Mouse (Mus musculus): Measurements from ENCODE around the gene Cmtm4.

The Cmtm4 gene

DNA sequence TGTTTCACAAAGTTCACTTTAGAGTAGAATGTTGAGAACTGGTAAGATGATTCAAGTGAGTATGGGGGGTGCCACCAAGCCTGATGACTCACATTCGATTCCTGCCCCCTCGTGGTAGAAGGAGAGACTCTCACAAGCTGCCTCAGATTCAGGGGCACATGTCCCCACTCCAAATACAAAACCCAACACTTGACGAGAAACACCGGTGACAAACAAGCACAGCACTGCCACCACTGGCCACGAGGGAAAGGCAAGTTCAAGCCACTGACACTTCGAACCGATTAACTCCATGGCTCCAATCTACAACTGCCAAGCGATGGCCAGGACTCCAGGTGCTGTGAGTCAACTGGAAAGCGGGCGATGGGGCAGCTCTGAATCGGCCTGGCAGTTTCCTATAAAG lies 21.8 kb downstream of the Cmtm4 start:
- DNase-seq, result peak; percentile 71

DNA sequence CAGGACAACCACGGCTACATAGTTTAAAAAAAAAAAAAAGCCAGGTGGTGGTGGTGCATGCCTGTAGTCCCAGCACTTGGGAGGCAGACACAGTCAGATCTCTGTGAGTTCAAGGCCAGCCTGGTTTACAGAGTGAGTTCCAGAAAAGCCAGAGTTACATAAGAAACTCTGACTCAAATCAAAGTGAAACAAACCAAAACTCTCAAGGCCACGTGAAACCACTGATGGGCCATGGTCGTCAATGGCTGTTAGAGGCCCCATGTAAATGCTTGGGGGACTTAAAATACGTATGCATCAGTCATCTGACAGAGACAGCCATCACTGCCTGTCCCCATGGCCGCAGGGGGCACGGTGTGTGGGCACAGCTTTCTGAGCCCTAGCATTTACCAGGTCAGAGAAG lies 24.5 kb downstream of the Cmtm4 start:
- no peak for DNase-seq

DNA sequence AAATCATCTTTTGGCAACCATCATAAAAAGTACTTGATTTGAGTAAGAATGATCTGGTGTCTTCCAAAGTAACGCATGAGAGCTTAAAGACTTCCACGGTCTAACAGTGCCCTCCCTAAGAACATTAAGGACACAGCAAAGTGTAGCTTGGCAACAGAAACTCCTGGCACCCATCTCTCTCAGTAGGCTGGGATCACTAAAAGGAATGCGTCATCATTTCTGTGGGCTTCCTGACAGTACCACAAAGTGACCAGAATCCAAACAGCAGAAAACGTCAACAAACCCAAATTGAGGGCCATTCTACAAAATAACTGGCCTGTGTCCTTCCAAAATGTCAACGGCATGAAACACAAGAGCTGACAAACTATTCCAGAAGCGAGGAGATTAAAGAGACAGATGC lies 25.5 kb downstream of the Cmtm4 start:
- DNase-seq, result no peak

DNA sequence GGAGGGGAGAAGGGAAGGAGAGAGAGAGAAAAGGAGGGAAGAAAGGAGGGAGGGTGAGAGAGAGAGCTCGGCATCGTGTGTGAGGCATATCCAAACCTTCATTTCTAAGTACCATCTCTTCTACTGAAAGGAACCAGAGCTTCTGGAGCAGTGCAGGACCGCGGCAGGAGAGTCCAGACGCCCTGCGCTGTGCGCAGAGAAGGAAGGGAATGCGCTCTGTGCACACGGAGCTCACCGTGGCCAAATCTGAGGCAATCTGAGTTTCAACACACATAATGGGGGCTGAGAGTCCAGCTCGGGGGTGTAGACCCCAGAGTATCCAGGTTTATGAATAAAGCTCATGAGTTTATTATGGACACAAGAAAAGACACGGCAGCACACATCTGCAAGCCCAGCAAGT lies 26.0 kb downstream of the Cmtm4 start:
- DNase-seq, result no peak

DNA sequence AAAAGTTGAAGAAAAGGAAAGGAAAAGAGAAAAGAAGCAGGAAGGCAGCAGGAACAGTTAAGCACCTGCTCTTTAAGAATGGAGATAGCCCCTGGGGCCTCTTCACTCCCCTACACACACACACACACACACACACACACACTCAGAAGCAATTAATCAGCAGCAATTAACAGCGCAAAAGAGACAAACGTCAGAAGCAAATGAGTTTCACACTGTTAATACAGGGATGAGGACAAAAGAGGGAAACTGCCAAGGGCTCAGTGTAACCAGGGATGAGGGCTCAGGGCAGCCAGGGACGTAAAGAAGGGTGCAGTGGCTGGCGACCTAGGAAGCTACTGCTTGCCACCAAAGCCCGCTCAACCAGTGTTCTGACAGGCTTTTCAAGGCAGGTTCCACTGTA lies 28.2 kb downstream of the Cmtm4 start:
- peak; percentile 93 for DNase-seq

DNA sequence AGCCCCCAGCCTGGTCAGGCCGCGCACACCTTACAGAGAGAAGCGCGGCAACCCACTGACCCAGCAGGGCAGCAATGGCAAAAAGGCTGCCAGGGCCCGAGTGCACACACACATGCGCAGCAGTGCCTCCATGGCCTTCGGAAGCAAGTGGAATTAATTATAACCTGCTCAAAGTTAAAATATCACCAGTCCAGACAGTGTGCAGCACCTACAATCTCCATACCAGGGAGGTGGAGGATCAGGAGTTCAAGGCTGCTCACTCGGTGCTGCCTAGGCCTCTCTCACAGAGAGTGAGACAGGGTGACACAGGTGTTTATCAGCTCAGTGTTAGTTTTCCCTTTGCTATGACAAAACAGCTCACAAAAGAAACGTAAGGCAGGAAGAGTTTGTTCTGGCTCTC lies 29.9 kb downstream of the Cmtm4 start:
- DNase-seq, result no peak

DNA sequence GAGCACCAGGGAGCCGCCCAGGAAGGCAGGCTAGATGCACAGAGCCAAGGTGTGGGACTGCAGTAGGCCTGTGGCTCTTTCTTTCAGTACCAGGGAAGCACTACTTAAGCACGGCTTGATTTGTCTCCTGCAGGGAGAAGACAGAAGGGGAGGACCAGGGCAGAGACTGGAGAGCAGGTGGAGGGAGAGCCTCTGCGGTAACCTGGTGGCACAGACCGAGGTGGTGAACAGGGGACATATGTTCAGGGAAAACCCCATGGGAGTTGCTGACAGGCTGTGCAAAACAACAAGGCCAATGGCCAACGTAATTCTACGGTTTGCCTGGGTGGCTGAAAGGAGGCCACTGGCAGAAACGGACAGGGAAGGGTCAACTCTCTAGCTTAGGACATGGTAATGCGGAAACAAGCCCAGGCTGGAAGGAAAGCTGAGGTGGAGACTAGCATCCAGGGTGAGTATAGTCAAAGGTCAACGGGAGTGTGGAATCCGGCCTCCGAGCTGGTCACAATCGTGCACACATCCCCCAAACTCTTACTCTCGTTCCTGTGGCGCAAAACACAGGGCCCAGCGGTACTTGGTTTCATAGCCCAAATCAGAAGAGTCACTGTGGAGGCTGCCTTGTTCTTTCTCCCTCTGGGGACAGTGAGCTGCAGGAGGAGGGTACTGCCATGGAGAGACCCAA lies 35.7 kb downstream of the Cmtm4 start:
- no peak for DNase-seq

DNA sequence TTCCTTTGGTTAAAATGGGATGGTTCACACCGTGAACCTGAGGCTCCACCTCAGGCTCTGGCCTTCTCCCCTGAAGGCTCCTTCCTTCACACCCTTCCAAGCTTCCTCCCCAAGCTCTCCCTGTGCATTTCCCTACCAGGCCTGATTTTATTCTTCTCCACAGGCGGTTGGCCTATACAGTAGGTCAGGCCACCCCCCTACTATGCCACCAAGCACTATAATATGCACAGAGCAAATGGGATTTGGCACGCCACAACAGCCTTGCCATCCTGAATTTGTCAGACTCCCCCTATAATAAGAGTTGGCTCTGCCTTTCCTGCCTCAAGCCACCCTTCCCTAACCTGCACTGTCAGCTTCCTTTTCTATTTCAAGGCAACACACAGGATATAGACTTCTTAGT lies 37.0 kb downstream of the Cmtm4 start:
- peak; percentile 72 for DNase-seq

DNA sequence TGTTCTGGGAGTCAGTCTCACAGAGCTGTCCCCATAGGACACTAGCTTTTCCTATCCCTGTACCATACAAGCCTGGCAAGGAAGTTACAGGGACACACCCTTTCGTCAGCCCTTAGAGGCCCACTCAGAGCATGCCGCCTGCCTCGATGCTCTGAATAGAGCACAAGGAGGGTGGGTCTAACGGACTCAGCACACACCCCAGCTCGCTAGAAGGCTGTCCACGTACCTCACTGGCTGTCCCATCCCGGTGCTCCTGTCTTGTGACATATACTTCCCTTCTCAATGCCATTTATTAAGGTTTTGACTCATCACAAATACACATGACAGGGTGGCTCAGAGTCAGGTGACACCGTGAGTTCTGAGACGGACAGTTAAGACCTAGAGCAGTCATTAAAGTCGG lies 41.1 kb downstream of the Cmtm4 start:
- DNase-seq, result no peak

DNA sequence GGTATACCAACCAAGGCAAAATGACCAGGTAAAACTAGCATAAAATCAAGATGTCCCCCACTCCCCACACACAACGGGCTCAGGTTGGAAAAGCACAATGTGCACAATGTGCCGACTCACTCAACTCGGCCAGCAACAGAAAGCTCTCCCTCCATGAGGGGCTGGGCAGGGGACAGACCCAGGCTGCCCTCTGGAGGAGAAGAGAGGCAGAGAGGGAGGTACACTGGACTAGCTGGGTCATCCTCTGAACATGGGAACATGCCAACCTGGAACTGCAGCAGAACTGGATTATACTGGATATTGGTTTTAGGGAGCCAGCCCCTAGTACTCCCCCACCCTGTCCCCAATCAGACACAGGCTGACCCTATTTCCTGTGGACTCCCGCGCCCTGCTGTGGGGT lies 42.4 kb downstream of the Cmtm4 start:
- no peak for DNase-seq

DNA sequence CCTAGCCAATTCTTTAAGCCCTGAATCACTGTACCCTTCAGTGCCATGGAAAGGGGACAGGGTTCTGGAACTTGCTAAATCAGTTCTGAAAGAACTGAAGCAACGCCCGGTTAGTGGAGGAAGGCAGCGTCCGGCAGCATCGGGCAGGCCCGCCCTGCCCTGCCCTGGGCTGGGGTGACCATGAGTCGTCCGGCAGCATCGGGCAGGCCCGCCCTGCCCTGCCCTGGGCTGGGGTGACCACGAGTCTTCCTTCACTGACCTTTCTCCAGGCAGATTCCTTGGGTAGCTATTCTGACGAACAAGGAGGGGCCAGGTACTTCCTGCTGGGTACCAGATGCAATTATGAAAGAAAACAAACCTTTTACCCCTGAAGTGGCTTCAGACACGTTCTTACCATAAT lies 45.6 kb downstream of the Cmtm4 start:
- no peak for DNase-seq

DNA sequence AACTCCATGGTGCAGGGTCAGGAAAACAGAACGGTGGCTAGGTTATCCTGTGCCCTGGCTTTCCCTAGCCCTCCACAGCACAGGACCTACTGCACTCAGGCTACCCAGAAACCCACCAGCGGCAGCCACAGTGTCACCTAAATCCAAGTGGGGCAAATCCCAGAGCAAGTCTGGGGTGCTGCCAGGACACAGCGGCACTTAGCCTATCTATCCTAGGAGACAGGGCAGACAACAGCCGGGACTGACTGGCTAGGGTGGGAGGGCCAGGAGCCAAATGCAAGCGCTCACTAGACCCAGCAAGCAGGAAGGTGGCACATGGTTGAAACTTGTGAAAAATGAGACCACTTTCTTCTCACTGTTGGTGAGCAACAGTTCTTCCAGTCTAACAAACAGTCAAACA lies 46.6 kb downstream of the Cmtm4 start:
- DNase-seq, result no peak

DNA sequence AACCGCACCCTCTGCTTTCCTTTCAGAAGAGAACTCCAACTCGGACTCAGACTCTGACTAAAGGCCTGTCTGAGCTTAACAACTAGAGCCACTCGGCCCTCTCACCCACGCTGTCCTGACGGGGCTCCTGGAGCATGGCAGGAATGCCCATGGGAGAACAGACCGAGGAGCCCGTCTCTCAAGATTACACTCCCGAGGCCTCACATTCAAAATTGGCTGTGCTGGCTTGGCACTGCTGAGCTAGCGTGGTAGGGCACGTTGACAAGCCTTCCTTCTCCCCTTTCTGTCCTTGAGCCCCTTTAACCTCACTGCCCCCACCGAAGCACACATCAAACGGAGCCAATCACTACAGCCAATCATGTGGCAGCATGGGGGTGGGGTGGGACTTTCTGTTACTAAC lies 48.9 kb downstream of the Cmtm4 start:
- no peak for DNase-seq

DNA sequence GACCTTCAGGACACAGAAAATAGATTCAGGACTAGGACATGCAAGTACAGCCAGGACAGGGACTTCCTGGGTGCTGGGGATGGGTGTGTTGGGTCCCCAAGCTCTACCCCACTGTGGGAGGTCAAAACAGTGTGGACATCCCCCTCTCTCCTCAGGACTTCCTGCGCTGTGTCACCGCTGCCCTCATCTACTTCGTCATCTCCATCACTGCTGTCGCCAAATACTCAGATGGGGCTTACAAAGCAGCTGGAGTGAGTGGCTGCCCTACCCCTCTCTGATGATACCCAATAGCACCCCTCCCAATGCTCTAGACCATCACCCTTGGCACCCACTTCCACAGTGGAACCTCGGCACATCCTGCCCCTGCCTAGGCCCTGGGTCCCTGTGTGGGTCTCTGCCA lies 51.0 kb downstream of the Cmtm4 start:
- no peak for DNase-seq

DNA sequence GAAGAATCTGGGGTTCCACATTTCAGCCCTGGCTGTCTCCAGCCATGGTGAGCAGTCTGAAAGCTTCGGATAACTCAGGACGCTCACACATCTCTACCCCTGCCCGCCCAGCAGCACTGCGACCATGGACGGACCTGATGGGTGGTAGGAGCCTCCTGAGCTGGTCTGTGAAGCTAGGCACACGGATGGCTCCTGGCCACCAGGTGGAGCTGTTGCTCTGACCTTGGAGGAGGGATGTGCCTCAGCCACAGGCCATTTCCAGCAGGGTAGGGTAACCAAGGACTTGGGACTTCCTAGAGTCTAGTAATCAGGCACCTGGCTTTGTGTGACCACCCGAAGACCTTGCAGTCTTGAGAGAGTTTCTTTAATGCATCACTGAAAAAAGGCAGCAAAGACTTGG lies 51.6 kb downstream of the Cmtm4 start:
- peak; percentile 90 for DNase-seq

DNA sequence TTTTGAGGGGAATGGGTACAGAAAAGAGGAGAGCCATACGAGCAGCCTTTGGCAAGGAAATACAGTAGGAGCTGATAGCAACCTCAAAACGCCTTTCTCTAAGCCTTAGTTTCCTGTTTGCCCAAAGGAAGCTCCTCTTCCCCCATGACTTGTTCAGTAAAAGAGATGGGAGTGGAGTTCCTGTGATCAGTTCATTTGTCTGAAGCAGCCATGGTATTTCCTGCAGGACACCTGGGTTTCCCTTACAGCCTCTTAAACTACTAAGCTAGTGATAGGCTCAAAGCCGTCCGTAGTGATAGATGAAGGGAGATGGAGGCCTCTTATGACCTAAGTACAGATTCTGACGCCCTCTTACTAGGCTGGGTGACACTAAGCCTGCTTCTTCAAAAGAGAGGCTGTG lies 53.2 kb downstream of the Cmtm4 start:
- no peak for DNase-seq

DNA sequence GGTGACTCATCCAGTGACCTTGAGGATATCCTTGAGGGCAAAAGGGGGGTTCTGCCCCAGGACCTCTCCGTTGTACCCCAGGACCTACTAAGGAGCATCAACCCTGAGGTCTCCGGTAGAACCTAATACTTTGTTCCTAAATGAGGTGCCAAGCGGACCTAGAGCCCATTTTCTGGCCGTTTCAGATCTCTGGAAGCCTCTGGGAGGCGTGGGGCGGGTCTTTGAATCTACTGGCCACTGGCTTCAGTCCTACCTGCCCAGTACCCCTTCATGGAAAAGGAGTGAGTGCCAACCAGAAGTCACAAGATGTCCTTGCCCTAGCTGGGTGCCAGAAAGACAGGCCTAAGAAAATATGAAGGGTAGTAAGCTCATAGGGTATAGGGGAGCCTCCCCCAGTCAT lies 53.9 kb downstream of the Cmtm4 start:
- DNase-seq, result no peak

DNA sequence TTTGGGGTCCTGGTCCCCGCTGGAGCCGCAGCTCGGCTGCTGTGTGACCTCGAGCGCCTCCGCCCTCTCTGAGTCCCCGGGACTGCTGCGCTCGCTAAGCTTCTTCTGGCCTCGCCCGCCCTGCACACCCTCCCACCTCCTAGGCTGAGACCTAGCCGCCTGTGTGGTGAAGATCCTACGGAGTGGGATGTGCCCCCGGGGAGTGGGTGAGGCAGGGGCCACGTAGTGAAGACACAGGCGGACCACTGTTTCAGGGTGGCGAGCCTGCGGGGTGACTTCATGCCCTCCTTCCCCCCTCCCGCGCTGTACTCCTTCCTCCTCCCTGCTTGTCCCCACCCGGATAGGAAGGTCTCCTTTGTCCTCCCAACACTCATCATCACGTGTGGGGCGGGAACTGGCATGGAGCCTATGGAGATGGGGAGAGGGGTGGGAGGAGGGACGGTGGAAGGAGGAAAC lies 54.5 kb downstream of the Cmtm4 start:
- peak; percentile 93 for DNase-seq

DNA sequence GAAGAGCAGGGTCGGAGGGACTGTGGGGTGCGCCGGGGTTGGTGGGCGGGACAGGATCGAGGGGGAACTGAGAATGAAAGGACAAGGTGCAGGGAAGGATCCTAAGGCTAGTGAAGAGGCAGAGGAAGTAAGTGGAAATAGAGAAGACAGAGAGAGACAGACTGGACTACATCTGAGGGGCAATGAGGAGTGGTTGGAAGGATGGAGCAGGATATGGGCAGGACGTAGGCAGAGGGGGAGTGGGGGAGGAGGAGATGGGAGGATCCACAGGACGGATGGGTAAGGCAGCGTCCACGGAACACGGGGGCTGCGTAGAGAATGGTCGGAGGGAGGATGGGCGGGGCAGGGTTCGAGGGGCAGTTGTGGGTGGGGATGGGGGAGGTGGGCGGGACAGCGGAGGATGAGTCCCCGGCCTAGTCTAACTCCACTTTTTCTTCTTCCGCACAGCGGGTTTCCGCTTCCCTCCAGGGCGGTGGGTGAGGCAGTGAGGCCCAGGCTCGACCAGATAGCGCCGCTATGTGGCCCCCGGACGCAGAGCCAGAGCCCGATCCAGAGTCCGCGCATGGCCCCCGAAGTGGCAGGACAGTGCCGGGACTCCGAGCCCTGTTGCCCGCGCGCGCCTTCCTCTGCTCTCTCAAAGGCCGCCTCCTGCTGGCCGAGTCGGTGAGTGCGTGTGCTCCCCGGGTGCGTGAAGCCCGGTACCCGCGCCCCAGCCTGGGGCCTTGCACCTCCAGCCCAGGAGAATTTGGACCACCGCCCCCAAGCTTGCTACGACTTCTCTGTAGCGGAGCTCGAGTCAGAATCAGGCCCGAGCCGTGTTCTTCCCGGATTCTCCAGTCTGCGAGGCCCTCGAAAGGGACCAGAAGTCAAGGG lies 55.1 kb downstream of the Cmtm4 start:
- DNase-seq, result peak; percentile 83

DNA sequence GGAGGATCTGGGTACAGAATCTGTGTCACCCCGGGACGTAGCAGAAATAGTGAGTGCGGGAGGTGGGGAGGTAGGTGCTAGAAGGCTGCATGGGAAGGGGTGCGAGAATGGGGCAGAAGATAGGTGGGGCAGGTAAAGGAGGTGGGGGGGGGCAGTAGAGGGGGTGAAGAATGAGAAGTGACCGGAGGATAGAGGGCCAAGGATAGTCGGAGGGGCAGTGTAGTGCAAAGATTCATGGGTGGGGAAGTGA lies 55.7 kb downstream of the Cmtm4 start:
- peak; percentile 24 for DNase-seq

DNA sequence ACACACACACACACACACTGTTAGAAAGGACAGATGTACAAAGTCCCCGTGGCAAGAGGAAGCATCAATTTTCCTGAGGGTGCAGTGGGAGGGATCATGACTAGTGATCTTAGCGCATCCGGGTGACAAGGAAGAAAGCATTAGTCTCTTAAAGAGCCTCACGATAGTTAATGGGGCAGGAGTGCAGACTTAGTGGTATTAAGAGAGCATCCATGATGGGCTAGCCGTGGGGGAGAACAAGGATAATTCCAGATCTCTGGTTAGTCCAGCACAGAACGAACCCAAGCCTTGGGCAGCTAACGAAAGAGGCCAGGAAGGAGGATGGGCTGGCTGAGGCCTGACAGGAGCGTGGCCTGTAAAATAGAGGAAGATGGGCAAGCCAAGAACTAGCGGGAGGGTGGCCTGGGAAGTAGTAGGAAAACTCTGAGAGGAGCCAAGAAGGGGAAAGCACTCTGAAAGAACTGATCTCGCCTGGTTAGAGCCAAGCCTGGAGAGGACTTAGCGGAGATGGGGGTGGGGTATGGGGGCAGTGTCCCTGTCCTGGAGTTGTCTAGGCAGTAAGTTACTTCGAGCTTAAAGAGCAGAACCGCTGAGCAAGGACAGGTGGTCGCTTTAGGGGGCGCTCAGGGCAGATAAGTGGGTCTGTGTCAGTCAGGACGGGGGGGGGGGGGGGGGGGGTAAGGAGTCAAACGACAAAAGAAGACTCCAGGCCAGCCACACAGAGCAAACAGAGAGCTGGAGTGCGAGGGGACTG lies 56.2 kb downstream of the Cmtm4 start, which contains the start of gene Cmtm3:
TSS of gene Cmtm3 (plus strand) at position 182 of the 754 bp plus-strand sequence.
- peak; percentile 34 for DNase-seq

DNA sequence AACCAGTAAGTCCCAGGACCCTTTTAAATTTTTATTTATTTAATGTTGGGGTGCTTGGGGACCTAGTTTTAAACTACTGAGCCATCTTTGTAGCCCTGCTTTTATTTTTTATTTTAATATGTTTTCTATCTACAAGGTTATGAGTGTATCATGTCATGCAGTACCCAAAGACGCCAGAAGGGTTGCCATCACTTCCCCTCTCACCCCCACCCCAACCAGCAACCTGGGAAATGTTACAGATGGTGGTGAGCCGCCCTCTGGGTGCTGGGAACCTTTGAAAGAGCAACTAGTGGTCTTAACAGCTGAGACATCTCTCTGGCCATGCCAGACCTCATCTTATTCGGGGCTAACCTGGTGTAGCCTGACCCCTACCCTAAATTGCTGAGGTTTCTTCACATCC lies 57.7 kb downstream of the Cmtm4 start:
- DNase-seq, result peak; percentile 26

DNA sequence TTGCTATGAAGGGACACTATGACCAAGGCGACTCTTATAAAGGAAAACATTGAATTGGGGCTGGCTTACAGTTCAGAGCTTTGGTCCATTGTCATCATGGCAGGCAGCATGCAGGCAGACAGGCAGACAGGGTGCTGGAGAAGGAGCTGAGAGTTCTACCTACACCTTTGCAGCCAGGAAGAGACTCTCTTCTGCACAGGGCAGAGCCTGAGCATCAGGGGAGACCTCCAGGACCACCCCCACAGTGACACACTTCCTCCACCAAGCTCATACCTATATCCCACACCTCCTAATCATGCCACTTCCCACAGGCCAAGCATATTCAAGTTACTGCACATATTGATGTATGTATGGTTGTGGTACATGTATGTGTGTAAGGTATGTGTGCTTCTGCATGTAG lies 58.8 kb downstream of the Cmtm4 start:
- no peak for DNase-seq

DNA sequence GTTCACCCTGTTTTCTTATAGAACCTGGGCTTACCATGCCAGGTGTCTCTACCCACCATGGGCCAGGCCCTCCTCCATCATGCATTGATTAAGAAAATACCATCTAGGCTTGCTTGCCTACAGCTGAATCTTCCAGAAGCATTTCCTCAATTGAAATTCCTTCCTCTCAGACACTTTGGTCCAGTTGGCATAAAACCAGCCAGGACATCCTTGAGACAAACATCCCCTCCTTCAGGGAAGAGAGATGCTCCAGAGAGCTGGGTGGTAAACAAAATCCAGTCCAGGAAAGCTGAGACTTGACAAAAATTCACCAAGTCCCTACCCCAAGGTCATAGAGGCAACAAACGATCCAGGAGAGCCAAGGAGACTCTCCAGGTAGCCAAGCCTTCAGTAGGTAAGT lies 61.4 kb downstream of the Cmtm4 start:
- DNase-seq, result no peak

All from retina, postnatal 1 day (tissue).